Mouse (Mus musculus): ENCODE data around the gene Arhgef10l.

GRCm38 (mm10) chr4:140602022-140602421 is 63.8 kb downstream of the Arhgef10l start:
- TF ChIP-seq CTCF (IDR thresholded peaks at IDR 0.05; ENCODE audit: insufficient read depth, low read length) (no peak), POLR2A (IDR thresholded peaks at IDR 0.05; ENCODE audit: borderline replicate concordance, extremely low read depth, low read depth, low read length) (no peak)

Measured in lung, adult 2 months (tissue).